Mouse (Mus musculus): ENCODE measurements around the gene Eipr1. TPM values are rescaled to one million over a fixed set of nuclear protein-coding genes. Genes with fewer than 3 reads are reported as not detected.

Eipr1 gene
- total RNA-seq, 2 experiments from 2014 or later, result 51.7 to 53.0 TPM

GRCm38 (mm10) chr12:28809756-28810337 is 58.2 kb downstream of the Eipr1 start:
- TF ChIP-seq CTCF (conservative IDR thresholded peaks at IDR 0.05), result no peak
- DNase-seq (ENCODE audit: low spot score in 2 of 2), result no peak
- Histone ChIP-seq H3K4me3 (no peak overlapping the region), H3K27ac (no peak overlapping the region)

GRCm38 (mm10) chr12:28816681-28817426 is 65.3 kb downstream of the Eipr1 start:
- DNase-seq (ENCODE audit: low spot score in 2 of 2), result no peak
- peak overlapping the region; percentile 43 for H3K27ac ChIP-seq
- no peak overlapping the region for H3K4me3 ChIP-seq
- no peak for TF ChIP-seq CTCF (conservative IDR thresholded peaks at IDR 0.05)

- peak; percentile 27 to 66 for DNase-seq (ENCODE audit: low spot score in 2 of 2)
- Histone ChIP-seq H3K4me3 (no peak overlapping the region), H3K27ac (peak overlapping the region; percentile 43)
- no peak for TF ChIP-seq CTCF (conservative IDR thresholded peaks at IDR 0.05)
These were observed 65.8 kb downstream of the Eipr1 start for GRCm38 (mm10) chr12:28817427-28817752.

GRCm38 (mm10) chr12:28817891-28818290 is 66.3 kb downstream of the Eipr1 start:
- peak overlapping the region; percentile 43 for H3K27ac ChIP-seq

GRCm38 (mm10) chr12:28823518-28823917 is 71.9 kb downstream of the Eipr1 start:
- Histone ChIP-seq H3K4me3 (no peak overlapping the region), H3K27ac (no peak overlapping the region)
- peak; percentile 15; the same call in 1 of the 2 replicates for TF ChIP-seq CTCF (conservative IDR thresholded peaks at IDR 0.05)
- no peak for DNase-seq (ENCODE audit: low spot score in 2 of 2)

More at GRCm38 (mm10) chr12:28817891-28818290, 66.3 kb downstream of the Eipr1 start:
- DNase-seq (ENCODE audit: low spot score in 2 of 2), result no peak
- TF ChIP-seq CTCF (conservative IDR thresholded peaks at IDR 0.05), result no peak
- H3K4me3 ChIP-seq, result no peak overlapping the region

GRCm38 (mm10) chr12:28829502-28829901 is 77.9 kb downstream of the Eipr1 start:
- no peak for DNase-seq (ENCODE audit: low spot score in 2 of 2)
- no peak overlapping the region for H3K4me3 ChIP-seq
- TF ChIP-seq CTCF (conservative IDR thresholded peaks at IDR 0.05), result peak; percentile 64

GRCm38 (mm10) chr12:28830471-28830870 is 78.9 kb downstream of the Eipr1 start:
- Histone ChIP-seq H3K27ac (no peak overlapping the region), H3K4me3 (no peak overlapping the region)
- TF ChIP-seq CTCF (conservative IDR thresholded peaks at IDR 0.05), result no peak
- no peak for DNase-seq (ENCODE audit: low spot score in 2 of 2)

More at GRCm38 (mm10) chr12:28829502-28829901, 77.9 kb downstream of the Eipr1 start:
- no peak overlapping the region for H3K27ac ChIP-seq

GRCm38 (mm10) chr12:28831066-28831733 is 79.6 kb downstream of the Eipr1 start:
- DNase-seq (ENCODE audit: low spot score in 2 of 2), result peak; percentile 57 to 62
- Histone ChIP-seq H3K4me3 (no peak overlapping the region), H3K27ac (no peak overlapping the region)
- peak; percentile 84 for TF ChIP-seq CTCF (conservative IDR thresholded peaks at IDR 0.05)

- H3K27ac ChIP-seq, result no peak overlapping the region
- TF ChIP-seq CTCF (conservative IDR thresholded peaks at IDR 0.05), result no peak
- no peak for DNase-seq (ENCODE audit: low spot score in 2 of 2)
- H3K4me3 ChIP-seq, result no peak overlapping the region
These were observed 82.7 kb downstream of the Eipr1 start for GRCm38 (mm10) chr12:28834266-28834665.

- Histone ChIP-seq H3K27ac (no peak overlapping the region), H3K4me3 (no peak overlapping the region)
- no peak for TF ChIP-seq CTCF (conservative IDR thresholded peaks at IDR 0.05)
- DNase-seq (ENCODE audit: low spot score in 2 of 2), result no peak
These were observed 84.1 kb downstream of the Eipr1 start for GRCm38 (mm10) chr12:28835683-28836082.

- peak in 1 of 2 experiments; percentile 8 for DNase-seq (ENCODE audit: low spot score in 2 of 2)
- H3K27ac ChIP-seq, result peak overlapping the region; percentile 61; the same call in 1 of the 2 replicates
- no peak overlapping the region for H3K4me3 ChIP-seq
- TF ChIP-seq CTCF (conservative IDR thresholded peaks at IDR 0.05), result peak; percentile 54
These were observed 86.7 kb downstream of the Eipr1 start for GRCm38 (mm10) chr12:28838268-28838667.

GRCm38 (mm10) chr12:28838971-28839370 is 87.4 kb downstream of the Eipr1 start:
- no peak for DNase-seq (ENCODE audit: low spot score in 2 of 2)
- Histone ChIP-seq H3K4me3 (no peak overlapping the region), H3K27ac (no peak overlapping the region)
- no peak for TF ChIP-seq CTCF (conservative IDR thresholded peaks at IDR 0.05)

GRCm38 (mm10) chr12:28841179-28841698 is 89.6 kb downstream of the Eipr1 start:
- Histone ChIP-seq H3K27ac (no peak overlapping the region), H3K4me3 (no peak overlapping the region)
- no peak for TF ChIP-seq CTCF (conservative IDR thresholded peaks at IDR 0.05)
- no peak for DNase-seq (ENCODE audit: low spot score in 2 of 2)
